Mouse (Mus musculus): ENCODE data around the gene Matn4.

DNA sequence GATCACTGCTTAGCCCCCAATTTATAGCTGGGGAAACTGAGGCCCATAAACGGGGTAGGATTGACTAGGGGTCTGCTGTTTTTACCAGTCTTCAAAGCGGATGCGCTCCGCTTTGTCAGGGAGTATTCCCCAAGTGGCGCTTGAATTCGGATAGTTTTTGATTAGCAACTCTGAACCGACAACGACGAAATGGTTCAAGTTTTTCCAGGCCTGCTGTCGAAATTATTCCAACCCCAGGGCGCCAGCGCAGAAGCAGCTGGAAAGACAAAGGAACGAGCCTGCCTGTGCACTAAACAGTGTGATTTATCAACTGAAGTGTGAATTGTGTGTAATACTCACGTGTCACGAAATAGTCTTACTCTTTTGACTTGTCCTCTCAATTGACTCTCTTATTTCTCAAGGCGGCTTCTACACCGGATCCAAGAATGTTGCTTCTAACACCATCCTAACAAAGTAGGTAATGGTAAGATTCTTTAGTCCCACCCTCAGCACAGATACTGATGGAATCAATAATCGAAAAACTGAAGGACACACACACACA, 38.6 kb upstream of the Matn4 start, which contains the start of gene Sdc4:
- TF ChIP-seq POLR2A (IDR thresholded peaks at IDR 0.05; ENCODE audit: extremely low read depth, insufficient read depth, low read length) = no peak
- no peak for TF ChIP-seq CTCF (IDR thresholded peaks at IDR 0.05; ENCODE audit: low read depth, low read length)
